Mouse (Mus musculus): Measurements from ENCODE around the gene Ndel1. TPM values are rescaled to one million over a fixed set of nuclear protein-coding genes. Genes with fewer than 3 reads are reported as not detected.

Gene Ndel1
- polyA plus RNA-seq, 1 experiment from 2014 or later: 53.9 TPM

- H3K9ac ChIP-seq (ENCODE audit: low read depth, low read length): no peak overlapping the region
- DNase-seq (ENCODE audit: low spot score): no peak
- H3K4me1 ChIP-seq (replicated peaks; ENCODE audit: control insufficient read depth, insufficient read depth, low read length): no peaks in the 10 kb centered on the region
- H3K27me3 ChIP-seq (replicated peaks; ENCODE audit: control insufficient read depth, insufficient read depth, low read length): no peaks in the 10 kb centered on the region
- WGBS: 79% methylated on average over 8 of the region's 8 CpGs
- ATAC-seq (replicated peaks; ENCODE audit: low FRiP score): no peak
- no peak overlapping the region for H3K4me3 ChIP-seq (ENCODE audit: low read depth, low read length)
- no peak overlapping the region for H3K4me2 ChIP-seq
- no peak overlapping the region for H3K27ac ChIP-seq (ENCODE audit: low read depth, low read length)
- peaks cover 58% of the 10 kb centered on the region for H3K36me3 ChIP-seq (ENCODE audit: control insufficient read depth, insufficient read depth, low read length)
- no peaks in the 10 kb centered on the region for H3K9me3 ChIP-seq (ENCODE audit: control insufficient read depth, low read length)
Observed at GRCm38 (mm10) chr11:68785813-68786212, 85.8 kb downstream of the Ndel1 start.

GRCm38 (mm10) chr11:68782336-68782735, 89.3 kb downstream of the Ndel1 start:
- 73% methylated on average over 9 of the region's 9 CpGs for WGBS
- peaks cover 42% of the 10 kb centered on the region for H3K36me3 ChIP-seq (ENCODE audit: control insufficient read depth, insufficient read depth, low read length)

GRCm38 (mm10) chr11:68780466-68781114, 91.1 kb downstream of the Ndel1 start:
- H3K27ac ChIP-seq (ENCODE audit: low read depth, low read length): no peak overlapping the region
- H3K9me3 ChIP-seq (ENCODE audit: control insufficient read depth, low read length): no peaks in the 10 kb centered on the region
- no peaks in the 10 kb centered on the region for H3K4me1 ChIP-seq (replicated peaks; ENCODE audit: control insufficient read depth, insufficient read depth, low read length)
- no peak overlapping the region for H3K4me3 ChIP-seq (ENCODE audit: low read depth, low read length)
- H3K27me3 ChIP-seq (replicated peaks; ENCODE audit: control insufficient read depth, insufficient read depth, low read length): no peaks in the 10 kb centered on the region
- ATAC-seq (replicated peaks; ENCODE audit: low FRiP score) (no peak), DNase-seq (ENCODE audit: low spot score) (no peak)
- peaks cover 35% of the 10 kb centered on the region for H3K36me3 ChIP-seq (ENCODE audit: control insufficient read depth, insufficient read depth, low read length)
- no peak overlapping the region for H3K4me2 ChIP-seq
- H3K9ac ChIP-seq (ENCODE audit: low read depth, low read length): no peak overlapping the region
- 66% methylated on average over 14 of the region's 14 CpGs for WGBS

More at GRCm38 (mm10) chr11:68782336-68782735, 89.3 kb downstream of the Ndel1 start:
- H3K4me3 ChIP-seq (ENCODE audit: low read depth, low read length): no peak overlapping the region
- ATAC-seq (replicated peaks; ENCODE audit: low FRiP score) (no peak), DNase-seq (ENCODE audit: low spot score) (no peak)
- no peaks in the 10 kb centered on the region for H3K9me3 ChIP-seq (ENCODE audit: control insufficient read depth, low read length)
- H3K27me3 ChIP-seq (replicated peaks; ENCODE audit: control insufficient read depth, insufficient read depth, low read length): no peaks in the 10 kb centered on the region
- no peaks in the 10 kb centered on the region for H3K4me1 ChIP-seq (replicated peaks; ENCODE audit: control insufficient read depth, insufficient read depth, low read length)
- no peak overlapping the region for H3K27ac ChIP-seq (ENCODE audit: low read depth, low read length)
- H3K9ac ChIP-seq (ENCODE audit: low read depth, low read length): no peak overlapping the region
- no peak overlapping the region for H3K4me2 ChIP-seq

- H3K27ac ChIP-seq (ENCODE audit: low read depth, low read length): no peak overlapping the region
- no peak for DNase-seq (ENCODE audit: low spot score)
- no peaks in the 10 kb centered on the region for H3K9me3 ChIP-seq (ENCODE audit: control insufficient read depth, low read length)
- no peaks in the 10 kb centered on the region for H3K4me1 ChIP-seq (replicated peaks; ENCODE audit: control insufficient read depth, insufficient read depth, low read length)
- ATAC-seq (replicated peaks; ENCODE audit: low FRiP score): no peak
- no peak overlapping the region for H3K9ac ChIP-seq (ENCODE audit: low read depth, low read length)
- no peak overlapping the region for H3K4me2 ChIP-seq
- 81% methylated on average over 10 of the region's 10 CpGs for WGBS
- H3K4me3 ChIP-seq (ENCODE audit: low read depth, low read length): no peak overlapping the region
- peaks cover 28% of the 10 kb centered on the region for H3K36me3 ChIP-seq (ENCODE audit: control insufficient read depth, insufficient read depth, low read length)
- H3K27me3 ChIP-seq (replicated peaks; ENCODE audit: control insufficient read depth, insufficient read depth, low read length): no peaks in the 10 kb centered on the region
Observed at GRCm38 (mm10) chr11:68779735-68780465, 91.8 kb downstream of the Ndel1 start.

GRCm38 (mm10) chr11:68778855-68779254, 92.8 kb downstream of the Ndel1 start:
- Histone ChIP-seq H3K9me3 (ENCODE audit: control insufficient read depth, low read length) (no peaks in the 10 kb centered on the region), H3K27me3 (replicated peaks; ENCODE audit: control insufficient read depth, insufficient read depth, low read length) (no peaks in the 10 kb centered on the region), H3K27ac (ENCODE audit: low read depth, low read length) (no peak overlapping the region), H3K4me3 (ENCODE audit: low read depth, low read length) (no peak overlapping the region), H3K36me3 (ENCODE audit: control insufficient read depth, insufficient read depth, low read length) (peaks cover 23% of the 10 kb centered on the region), H3K9ac (ENCODE audit: low read depth, low read length) (no peak overlapping the region), H3K4me2 (no peak overlapping the region), H3K4me1 (replicated peaks; ENCODE audit: control insufficient read depth, insufficient read depth, low read length) (no peaks in the 10 kb centered on the region)
- ATAC-seq (replicated peaks; ENCODE audit: low FRiP score) (no peak), DNase-seq (ENCODE audit: low spot score) (no peak)

- Histone ChIP-seq H3K9me3 (ENCODE audit: control insufficient read depth, low read length) (no peaks in the 10 kb centered on the region), H3K9ac (ENCODE audit: low read depth, low read length) (no peak overlapping the region), H3K4me2 (no peak overlapping the region), H3K27me3 (replicated peaks; ENCODE audit: control insufficient read depth, insufficient read depth, low read length) (no peaks in the 10 kb centered on the region), H3K4me1 (replicated peaks; ENCODE audit: control insufficient read depth, insufficient read depth, low read length) (no peaks in the 10 kb centered on the region), H3K4me3 (ENCODE audit: low read depth, low read length) (no peak overlapping the region), H3K36me3 (ENCODE audit: control insufficient read depth, insufficient read depth, low read length) (peaks cover 19% of the 10 kb centered on the region), H3K27ac (ENCODE audit: low read depth, low read length) (no peak overlapping the region)
- 80% methylated on average over 11 of the region's 11 CpGs for WGBS
- no peak for DNase-seq (ENCODE audit: low spot score)
- no peak for ATAC-seq (replicated peaks; ENCODE audit: low FRiP score)
Observed at GRCm38 (mm10) chr11:68777933-68778332, 93.7 kb downstream of the Ndel1 start.

GRCm38 (mm10) chr11:68776147-68776655, 95.5 kb downstream of the Ndel1 start:
- Histone ChIP-seq H3K4me1 (replicated peaks; ENCODE audit: control insufficient read depth, insufficient read depth, low read length) (peaks cover 1% of the 10 kb centered on the region; the same call in 1 of the 2 replicates), H3K9me3 (ENCODE audit: control insufficient read depth, low read length) (no peaks in the 10 kb centered on the region), H3K27ac (ENCODE audit: low read depth, low read length) (no peak overlapping the region), H3K4me2 (no peak overlapping the region), H3K9ac (ENCODE audit: low read depth, low read length) (no peak overlapping the region), H3K36me3 (ENCODE audit: control insufficient read depth, insufficient read depth, low read length) (peaks cover 16% of the 10 kb centered on the region), H3K4me3 (ENCODE audit: low read depth, low read length) (no peak overlapping the region), H3K27me3 (replicated peaks; ENCODE audit: control insufficient read depth, insufficient read depth, low read length) (no peaks in the 10 kb centered on the region)
- ATAC-seq (replicated peaks; ENCODE audit: low FRiP score) (no peak), DNase-seq (ENCODE audit: low spot score) (no peak)
- WGBS: 83% methylated on average over 7 of the region's 7 CpGs
